Mouse (Mus musculus) olfactory bulb, adult 2 months (tissue): ENCODE results near the gene Sbf1. TPM values are rescaled to one million over a fixed set of nuclear protein-coding genes. Genes with fewer than 3 reads are reported as not detected.

Experiments
- H3K27ac ChIP-seq: fragments of 200-500 bp; 2 replicates; pipeline ENCODE4 v1.5.1; 2012; ENCODE audit warnings: low read depth, low read length; ENCODE audit not compliant: insufficient read depth
- H3K4me1 ChIP-seq: fragments of 200-500 bp; 2 replicates; pipeline ENCODE4 v1.6.1; 2012; ENCODE audit warnings: low read length; ENCODE audit not compliant: control insufficient read depth, insufficient read depth
- H3K4me3 ChIP-seq: fragments of 200-500 bp; 2 replicates; pipeline ENCODE4 v1.5.1; 2012; ENCODE audit warnings: mild to moderate bottlenecking, low read depth, low read length, moderate library complexity; ENCODE audit not compliant: insufficient read depth
- CTCF ChIP-seq: fragments of 200-500 bp; IDR thresholded peaks from 2 replicates; pipeline ENCODE4 v1.5.1; 2012; ENCODE audit warnings: low read depth, mild to moderate bottlenecking, low read length, moderate library complexity; ENCODE audit not compliant: insufficient read depth
- POLR2A ChIP-seq: fragments of 200-500 bp; IDR thresholded peaks from 2 replicates; pipeline ENCODE4 v1.6.1; 2012; ENCODE audit warnings: mild to moderate bottlenecking, low read depth, low read length, moderate library complexity; ENCODE audit not compliant: insufficient read depth
- WGBS: fragments of 180-500 bp; shearing (Covaris S2); methylation state at CpG from one replicate; pipeline ENCODE4 v1.1.7; 2018; 5-methylcytosine and 5-hydroxymethylcytosine counted together
- polyA plus RNA-seq: library from polyadenylated mRNA; stranded (reverse); fragments of >200 nt; gene quantifications from 2 replicates; pipeline ENCODE4 v1.2.4, GENCODE M21; 2012; ENCODE audit warnings: low replicate concordance; ENCODE audit not compliant: missing spikeins, insufficient read depth, insufficient read length

The Sbf1 gene
- polyA plus RNA-seq, 1 experiment = not detected

- Histone ChIP-seq H3K27ac (no peak overlapping the region), H3K4me1 (peaks cover 14% of the 10 kb centered on the region), H3K4me3 (no peak overlapping the region)
- TF ChIP-seq CTCF (no peak), POLR2A (no peak)
- WGBS = 85% methylated on average over 15 of the region's 15 CpGs
These were observed 36.2 kb upstream of the Sbf1 start for GRCm38 (mm10) chr15:89351302-89351701.

- WGBS = 79% methylated on average over 5 of the region's 5 CpGs
- Histone ChIP-seq H3K4me1 (peaks cover 13% of the 10 kb centered on the region), H3K27ac (no peak overlapping the region), H3K4me3 (no peak overlapping the region)
- TF ChIP-seq POLR2A (no peak), CTCF (no peak)
These were observed 35.3 kb upstream of the Sbf1 start for GRCm38 (mm10) chr15:89350447-89350846.

GRCm38 (mm10) chr15:89343325-89343724, 28.2 kb upstream of the Sbf1 start:
- WGBS = 83% methylated on average over 3 of the region's 3 CpGs
- TF ChIP-seq POLR2A (no peak), CTCF (no peak)

GRCm38 (mm10) chr15:89341678-89342077, 26.6 kb upstream of the Sbf1 start:
- H3K4me1 ChIP-seq = no peaks in the 10 kb centered on the region
- H3K4me3 ChIP-seq = no peak overlapping the region
- no peak overlapping the region for H3K27ac ChIP-seq
- no peak for TF ChIP-seq POLR2A
- no peak for TF ChIP-seq CTCF
- 36% methylated on average over 1 of the region's 1 CpGs for WGBS

More at GRCm38 (mm10) chr15:89343325-89343724, 28.2 kb upstream of the Sbf1 start:
- H3K27ac ChIP-seq = no peak overlapping the region
- H3K4me1 ChIP-seq = no peaks in the 10 kb centered on the region
- H3K4me3 ChIP-seq = no peak overlapping the region

GRCm38 (mm10) chr15:89340136-89340535, 25.0 kb upstream of the Sbf1 start:
- Histone ChIP-seq H3K27ac (no peak overlapping the region), H3K4me1 (no peaks in the 10 kb centered on the region), H3K4me3 (no peak overlapping the region)
- WGBS = 79% methylated on average over 3 of the region's 3 CpGs
- TF ChIP-seq CTCF (no peak), POLR2A (no peak)

DNA sequence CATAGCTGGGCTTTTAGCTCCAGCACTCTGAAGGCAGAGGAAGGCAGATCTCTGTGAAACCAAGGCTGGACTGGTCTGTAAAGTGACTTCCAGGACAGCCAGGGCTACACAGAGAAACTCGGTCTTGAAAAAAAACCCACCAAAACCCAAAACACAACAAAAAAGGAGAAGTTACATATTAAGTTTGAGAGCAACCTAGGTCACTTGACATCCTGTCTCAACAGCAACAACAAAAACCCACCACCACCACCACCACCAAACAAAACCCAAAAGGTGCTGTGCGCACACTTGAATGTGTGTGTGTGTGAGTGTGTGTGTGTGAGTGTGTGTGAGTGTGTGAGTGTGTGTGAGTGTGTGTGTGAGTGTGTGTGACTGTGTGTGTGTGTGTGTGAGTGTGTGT, 24.6 kb upstream of the Sbf1 start:
- 93% methylated on average over 2 of the region's 2 CpGs for WGBS
- no peak for TF ChIP-seq CTCF
- TF ChIP-seq POLR2A = no peak
- no peaks in the 10 kb centered on the region for H3K4me1 ChIP-seq
- no peak overlapping the region for H3K4me3 ChIP-seq
- no peak overlapping the region for H3K27ac ChIP-seq

DNA sequence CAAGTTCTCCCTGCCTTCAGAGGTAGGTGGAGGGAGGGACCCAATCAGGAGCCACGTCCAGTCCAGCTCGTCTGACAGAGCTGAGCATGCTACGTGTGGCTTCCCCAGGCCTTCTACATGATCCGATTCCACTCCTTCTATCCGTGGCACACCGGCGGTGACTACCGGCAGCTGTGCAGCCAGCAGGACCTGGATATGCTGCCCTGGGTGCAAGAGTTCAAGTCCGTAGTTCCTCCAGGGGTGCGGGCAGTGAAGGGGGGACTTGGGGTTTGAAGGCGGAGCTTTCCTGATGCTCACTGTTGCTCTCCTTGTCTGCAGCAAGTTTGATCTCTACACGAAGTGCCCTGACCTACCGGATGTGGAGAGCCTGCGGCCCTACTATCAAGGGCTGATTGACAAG, 21.3 kb upstream of the Sbf1 start:
- no peak overlapping the region for H3K4me3 ChIP-seq
- no peak for TF ChIP-seq POLR2A
- no peak for TF ChIP-seq CTCF
- no peaks in the 10 kb centered on the region for H3K4me1 ChIP-seq
- H3K27ac ChIP-seq = no peak overlapping the region
- WGBS = 88% methylated on average over 14 of the region's 14 CpGs

- Histone ChIP-seq H3K27ac (no peak overlapping the region), H3K4me3 (no peak overlapping the region), H3K4me1 (no peaks in the 10 kb centered on the region)
- no peak for TF ChIP-seq CTCF
- TF ChIP-seq POLR2A = no peak
- WGBS = 86% methylated on average over 17 of the region's 17 CpGs
These were observed 19.8 kb upstream of the Sbf1 start for GRCm38 (mm10) chr15:89334774-89335537.

DNA sequence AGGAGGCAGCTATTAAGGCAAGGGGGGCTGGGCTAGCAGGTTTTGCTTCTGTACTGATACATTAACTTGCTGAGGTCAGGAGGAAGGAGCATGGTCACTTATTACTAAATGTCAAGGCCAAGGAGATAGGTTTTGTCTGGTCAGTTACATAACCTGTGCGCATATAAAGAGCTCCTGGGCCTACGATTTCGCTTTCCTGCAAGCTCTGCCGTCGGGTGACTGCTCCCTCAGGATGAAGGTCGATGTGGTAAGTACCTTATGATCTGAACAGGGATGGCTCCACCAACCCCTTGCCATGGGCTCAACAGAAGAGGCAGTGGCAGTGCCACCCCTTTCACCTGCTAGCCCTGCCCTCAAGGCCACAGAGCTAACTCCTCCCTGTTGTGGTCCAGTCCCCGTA, 19.2 kb upstream of the Sbf1 start, which contains the start of gene Miox:
TSS of gene Miox (plus strand) at position 128 of the 400 bp plus-strand sequence.
- TF ChIP-seq CTCF = no peak
- no peak for TF ChIP-seq POLR2A
- Histone ChIP-seq H3K27ac (no peak within 1 kb of the TSS), H3K4me1 (no peaks in the 10 kb centered on the region), H3K4me3 (no peak within 1 kb of the TSS)
- WGBS = 91% methylated on average over 7 of the region's 7 CpGs
